Mouse (Mus musculus): ENCODE data around the gene Ang. TPM values are rescaled to one million over a fixed set of nuclear protein-coding genes. Genes with fewer than 3 reads are reported as not detected.

Gene Ang
- total and polyA plus RNA-seq, 3 experiments, result 0.44 to 2.2 (median 1.2) TPM

GRCm38 (mm10) chr14:51149164-51149563, 58.2 kb downstream of the Ang start:
- dilution Hi-C loops (cut with MboI; ENCODE audit: extremely low pct_ligation_motif_present, extremely low pct_unique_long_range_greater_than_20kb, low sequenced_read_pairs), result no loop called here
- TF ChIP-seq BHLHE40 (IDR thresholded peaks at IDR 0.05; ENCODE audit: low read depth, low read length), result no peak
- TF ChIP-seq JUN (IDR thresholded peaks at IDR 0.05; ENCODE audit: insufficient read depth, low read depth, low read length), result no peak
- no peak for TF ChIP-seq ETS1 (conservative IDR thresholded peaks at IDR 0.05; ENCODE audit: low read depth, low read length)
- TF ChIP-seq RCOR1 (conservative IDR thresholded peaks at IDR 0.05; ENCODE audit: low read depth, low read length), result no peak
- no peak for TF ChIP-seq E2F4 (IDR thresholded peaks at IDR 0.05; ENCODE audit: insufficient replicate concordance, low read depth, low read length)
- TF ChIP-seq UBTF (IDR thresholded peaks at IDR 0.05; ENCODE audit: low read depth, low read length), result no peak
- TF ChIP-seq SIN3A (IDR thresholded peaks at IDR 0.05; ENCODE audit: low read length), result no peak
- TF ChIP-seq ZMIZ1 (IDR thresholded peaks at IDR 0.05; ENCODE audit: low read depth, low read length), result no peak
- TF ChIP-seq MEF2A (IDR thresholded peaks at IDR 0.05; ENCODE audit: borderline replicate concordance, low read depth, low read length), result no peak
- TF ChIP-seq TCF12 (IDR thresholded peaks at IDR 0.05; ENCODE audit: low read depth, low read length), result no peak
- no peak for TF ChIP-seq MYC (IDR thresholded peaks at IDR 0.05; ENCODE audit: low read depth, low read length)
- TF ChIP-seq NELFE (IDR thresholded peaks at IDR 0.05; ENCODE audit: low read depth, low read length), result no peak
- TF ChIP-seq ZKSCAN1 (IDR thresholded peaks at IDR 0.05; ENCODE audit: borderline replicate concordance, low read depth, low read length), result no peak
- TF ChIP-seq POLR2A (IDR thresholded peaks at IDR 0.05; ENCODE audit: low read depth, low read length), result no peak
- TF ChIP-seq CHD2 (IDR thresholded peaks at IDR 0.05; ENCODE audit: low read length), result no peak
- no peaks in the 10 kb centered on the region for H3K79me2 ChIP-seq (replicated peaks; ENCODE audit: control insufficient read depth, extremely low read depth, insufficient read depth, poor library complexity, severe bottlenecking)
- H3K36me3 ChIP-seq (replicated peaks in 1 of 2; ENCODE audit: control insufficient read depth in 1 of 2, insufficient read depth in 1 of 2, low read length in 1 of 2), result no peaks in the 10 kb centered on the region
- no peak overlapping the region for H3K9ac ChIP-seq (ENCODE audit: insufficient read depth, low read depth)
- no peaks in the 10 kb centered on the region for H3K9me3 ChIP-seq (replicated peaks; ENCODE audit: low read length)
- no peak for DNase-seq (ENCODE audit: extremely low read depth)
- H3K27me3 ChIP-seq (replicated peaks), result no peaks in the 10 kb centered on the region
- in situ Hi-C loops (cut with MboI; ENCODE audit: low pct_ligation_motif_present, low pct_unique_long_range_greater_than_20kb, low sequenced_read_pairs), result no loop called here
- peaks cover 2 to 11% of the 10 kb centered on the region in 2 experiments; a peak in 3 of 4 replicates for H3K4me1 ChIP-seq (ENCODE audit: control insufficient read depth in 1 of 2, insufficient read depth in 2 of 2)
- no peak overlapping the region for H3K4me3 ChIP-seq (replicated peaks in 1 of 3; ENCODE audit: low read depth in 2 of 3, low read length in 2 of 3, poor library complexity in 1 of 3)
- H3K4me2 ChIP-seq (ENCODE audit: insufficient read depth, low read depth, poor library complexity, severe bottlenecking), result no peak overlapping the region
- H3K27ac ChIP-seq (ENCODE audit: insufficient read depth, low read depth), result no peak overlapping the region

- no peak for TF ChIP-seq MXI1 (IDR thresholded peaks at IDR 0.05; ENCODE audit: low read depth, low read length)
- TF ChIP-seq MYC (IDR thresholded peaks at IDR 0.05; ENCODE audit: low read depth, low read length), result no peak
- TF ChIP-seq PAX5 (IDR thresholded peaks at IDR 0.05; ENCODE audit: low read length), result no peak
- DNase-seq (ENCODE audit: extremely low read depth), result no peak
- no peak overlapping the region for H3K4me2 ChIP-seq (ENCODE audit: insufficient read depth, low read depth, poor library complexity, severe bottlenecking)
- H3K9me3 ChIP-seq (replicated peaks; ENCODE audit: low read length), result no peaks in the 10 kb centered on the region
- no peak overlapping the region for H3K4me3 ChIP-seq (replicated peaks in 1 of 3; ENCODE audit: low read depth in 2 of 3, low read length in 2 of 3, poor library complexity in 1 of 3)
- H3K79me2 ChIP-seq (replicated peaks; ENCODE audit: control insufficient read depth, extremely low read depth, insufficient read depth, poor library complexity, severe bottlenecking), result no peaks in the 10 kb centered on the region
- H3K36me3 ChIP-seq (replicated peaks in 1 of 2; ENCODE audit: control insufficient read depth in 1 of 2, insufficient read depth in 1 of 2, low read length in 1 of 2), result no peaks in the 10 kb centered on the region
- H3K4me1 ChIP-seq (ENCODE audit: control insufficient read depth in 1 of 2, insufficient read depth in 2 of 2), result peaks cover 3 to 14% of the 10 kb centered on the region in 2 experiments; a peak in 3 of 4 replicates
- H3K9ac ChIP-seq (ENCODE audit: insufficient read depth, low read depth), result no peak overlapping the region
- in situ Hi-C loops (cut with MboI; ENCODE audit: low pct_ligation_motif_present, low pct_unique_long_range_greater_than_20kb, low sequenced_read_pairs), result no loop called here
- dilution Hi-C loops (cut with MboI; ENCODE audit: extremely low pct_ligation_motif_present, extremely low pct_unique_long_range_greater_than_20kb, low sequenced_read_pairs), result no loop called here
- no peaks in the 10 kb centered on the region for H3K27me3 ChIP-seq (replicated peaks)
- H3K27ac ChIP-seq (ENCODE audit: insufficient read depth, low read depth), result no peak overlapping the region
These were observed 59.4 kb downstream of the Ang start for GRCm38 (mm10) chr14:51150206-51150831.

Other genes with a start within 250 kb of the Ang start
Only the 20 nearest of the 21 such genes appear.
- gene Klhl33, start 193.6 kb upstream of the Ang start, total RNA-seq (2012; rRNA removed), result not detected in 2 replicates
- not detected in 2 replicates for gene Klhl33, start 193.6 kb upstream of the Ang start, total RNA-seq (2014; rRNA removed)
- gene Klhl33, start 193.6 kb upstream of the Ang start, polyA plus RNA-seq (2012; ENCODE audit: insufficient read length, low read depth), result not detected in 2 replicates
- 39.1 and 41.7 TPM in 2 replicates for gene Osgep, start 166.3 kb upstream of the Ang start, total RNA-seq (2012; rRNA removed)
- 88.7 and 90.4 TPM in 2 replicates for gene Osgep, start 166.3 kb upstream of the Ang start, total RNA-seq (2014; rRNA removed)
- gene Osgep, start 166.3 kb upstream of the Ang start, polyA plus RNA-seq (2012; ENCODE audit: insufficient read length, low read depth), result 48.4 and 57.6 TPM in 2 replicates
- 178 and 250 TPM in 2 replicates for gene Apex1, start 166.2 kb upstream of the Ang start, total RNA-seq (2012; rRNA removed)
- gene Apex1, start 166.2 kb upstream of the Ang start, total RNA-seq (2014; rRNA removed), result 417 and 427 TPM in 2 replicates
- 353 and 354 TPM in 2 replicates for gene Apex1, start 166.2 kb upstream of the Ang start, polyA plus RNA-seq (2012; ENCODE audit: insufficient read length, low read depth)
- 18.1 and 21.2 TPM in 2 replicates for gene Pip4p1, start 160.3 kb upstream of the Ang start, total RNA-seq (2012; rRNA removed)
- gene Pip4p1, start 160.3 kb upstream of the Ang start, total RNA-seq (2014; rRNA removed), result 28.1 and 29.2 TPM in 2 replicates
- gene Pip4p1, start 160.3 kb upstream of the Ang start, polyA plus RNA-seq (2012; ENCODE audit: insufficient read length, low read depth), result 31.1 and 35.5 TPM in 2 replicates
- 99.3 and 113 TPM in 2 replicates for gene Pnp, start 160.1 kb upstream of the Ang start, total RNA-seq (2012; rRNA removed)
- 118 and 128 TPM in 2 replicates for gene Pnp, start 160.1 kb upstream of the Ang start, total RNA-seq (2014; rRNA removed)
- 65.9 and 80.0 TPM in 2 replicates for gene Pnp, start 160.1 kb upstream of the Ang start, polyA plus RNA-seq (2012; ENCODE audit: insufficient read length, low read depth)
- not detected in 2 replicates for gene Gm49342, start 146.6 kb upstream of the Ang start, total RNA-seq (2012; rRNA removed)
- 108 and 120 TPM in 2 replicates for gene Gm49342, start 146.6 kb upstream of the Ang start, total RNA-seq (2014; rRNA removed)
- gene Gm49342, start 146.6 kb upstream of the Ang start, polyA plus RNA-seq (2012; ENCODE audit: insufficient read length, low read depth), result 50.6 and 100 TPM in 2 replicates
- 0.21 TPM in 2 replicates for gene Pnp2, start 135.2 kb upstream of the Ang start, total RNA-seq (2012; rRNA removed)
- 0.43 TPM in 1 of 2 replicates, not detected in the other for gene Pnp2, start 135.2 kb upstream of the Ang start, total RNA-seq (2014; rRNA removed)
- gene Pnp2, start 135.2 kb upstream of the Ang start, polyA plus RNA-seq (2012; ENCODE audit: insufficient read length, low read depth), result 0.91 TPM in 1 of 2 replicates, not detected in the other
- not detected in 2 replicates for gene Rnase10, start 83.4 kb upstream of the Ang start, total RNA-seq (2012; rRNA removed)
- not detected in 2 replicates for gene Rnase10, start 83.4 kb upstream of the Ang start, total RNA-seq (2014; rRNA removed)
- gene Rnase10, start 83.4 kb upstream of the Ang start, polyA plus RNA-seq (2012; ENCODE audit: insufficient read length, low read depth), result not detected in 2 replicates
- gene Rnase9, start 49.3 kb upstream of the Ang start, total RNA-seq (2012; rRNA removed), result not detected in 2 replicates
- not detected in 2 replicates for gene Rnase9, start 49.3 kb upstream of the Ang start, total RNA-seq (2014; rRNA removed)
- gene Rnase9, start 49.3 kb upstream of the Ang start, polyA plus RNA-seq (2012; ENCODE audit: insufficient read length, low read depth), result not detected in 2 replicates
- not detected in 2 replicates for gene Rnase11, start 41.0 kb upstream of the Ang start, total RNA-seq (2012; rRNA removed)
- not detected in 2 replicates for gene Rnase11, start 41.0 kb upstream of the Ang start, total RNA-seq (2014; rRNA removed)
- gene Rnase11, start 41.0 kb upstream of the Ang start, polyA plus RNA-seq (2012; ENCODE audit: insufficient read length, low read depth), result not detected in 2 replicates
- gene Rnase12, start 33.5 kb upstream of the Ang start, total RNA-seq (2012; rRNA removed), result 0.38 and 0.55 TPM in 2 replicates
- not detected in 2 replicates for gene Rnase12, start 33.5 kb upstream of the Ang start, total RNA-seq (2014; rRNA removed)
- gene Rnase12, start 33.5 kb upstream of the Ang start, polyA plus RNA-seq (2012; ENCODE audit: insufficient read length, low read depth), result not detected in 2 replicates
- gene Olfr750, start 16.7 kb upstream of the Ang start, total RNA-seq (2012; rRNA removed), result not detected in 2 replicates
- not detected in 2 replicates for gene Olfr750, start 16.7 kb upstream of the Ang start, total RNA-seq (2014; rRNA removed)
- not detected in 2 replicates for gene Olfr750, start 16.7 kb upstream of the Ang start, polyA plus RNA-seq (2012; ENCODE audit: insufficient read length, low read depth)
- 0.92 and 1.9 TPM in 2 replicates for gene Rnase4, start 73 bp upstream of the Ang start, total RNA-seq (2012; rRNA removed)
- gene Rnase4, start 73 bp upstream of the Ang start, total RNA-seq (2014; rRNA removed), result 1.8 and 2.5 TPM in 2 replicates
- 1.1 and 1.6 TPM in 2 replicates for gene Rnase4, start 73 bp upstream of the Ang start, polyA plus RNA-seq (2012; ENCODE audit: insufficient read length, low read depth)
- gene Eddm3b, start 23.3 kb downstream of the Ang start, total RNA-seq (2012; rRNA removed), result not detected in 2 replicates
- not detected in 2 replicates for gene Eddm3b, start 23.3 kb downstream of the Ang start, total RNA-seq (2014; rRNA removed)
- not detected in 2 replicates for gene Eddm3b, start 23.3 kb downstream of the Ang start, polyA plus RNA-seq (2012; ENCODE audit: insufficient read length, low read depth)
- 15.6 and 18.3 TPM in 2 replicates for gene Rnase6, start 32.8 kb downstream of the Ang start, total RNA-seq (2012; rRNA removed)
- gene Rnase6, start 32.8 kb downstream of the Ang start, total RNA-seq (2014; rRNA removed), result 35.1 and 38.2 TPM in 2 replicates
- gene Rnase6, start 32.8 kb downstream of the Ang start, polyA plus RNA-seq (2012; ENCODE audit: insufficient read length, low read depth), result 15.3 and 16.4 TPM in 2 replicates
- gene Rnase1, start 55.6 kb downstream of the Ang start, total RNA-seq (2012; rRNA removed), result 0.17 TPM in 1 of 2 replicates, not detected in the other
- not detected in 2 replicates for gene Rnase1, start 55.6 kb downstream of the Ang start, total RNA-seq (2014; rRNA removed)
- not detected in 2 replicates for gene Rnase1, start 55.6 kb downstream of the Ang start, polyA plus RNA-seq (2012; ENCODE audit: insufficient read length, low read depth)
- gene Rnase2b, start 71.1 kb downstream of the Ang start, total RNA-seq (2012; rRNA removed), result 1.3 and 1.6 TPM in 2 replicates
- not detected in 2 replicates for gene Rnase2b, start 71.1 kb downstream of the Ang start, total RNA-seq (2014; rRNA removed)
- gene Rnase2b, start 71.1 kb downstream of the Ang start, polyA plus RNA-seq (2012; ENCODE audit: insufficient read length, low read depth), result 0.33 TPM in 1 of 2 replicates, not detected in the other
- not detected in 2 replicates for gene Ang2, start 108.0 kb downstream of the Ang start, total RNA-seq (2012; rRNA removed)
- not detected in 2 replicates for gene Ang2, start 108.0 kb downstream of the Ang start, total RNA-seq (2014; rRNA removed)
- not detected in 2 replicates for gene Ang2, start 108.0 kb downstream of the Ang start, polyA plus RNA-seq (2012; ENCODE audit: insufficient read length, low read depth)
- gene Ear14, start 112.2 kb downstream of the Ang start, total RNA-seq (2012; rRNA removed), result not detected in 2 replicates
- not detected in 2 replicates for gene Ear14, start 112.2 kb downstream of the Ang start, total RNA-seq (2014; rRNA removed)
- gene Ear14, start 112.2 kb downstream of the Ang start, polyA plus RNA-seq (2012; ENCODE audit: insufficient read length, low read depth), result not detected in 2 replicates
- not detected in 2 replicates for gene Rnase2a, start 165.0 kb downstream of the Ang start, total RNA-seq (2012; rRNA removed)
- not detected in 2 replicates for gene Rnase2a, start 165.0 kb downstream of the Ang start, total RNA-seq (2014; rRNA removed)
- not detected in 2 replicates for gene Rnase2a, start 165.0 kb downstream of the Ang start, polyA plus RNA-seq (2012; ENCODE audit: insufficient read length, low read depth)

Measured in CH12.LX (cell line).